Mouse (Mus musculus): ENCODE measurements at regions not wholly inside any gene's neighbourhood (a gene's known extent, or its start where the extent isn't known, plus 50 kb on each side); places are given as distances from the start of the nearest gene placed in this dataset.
"Not testable (repeated sequence)": the region's sequence is repeated elsewhere in the genome, so short reads cannot be mapped to it uniquely, and the experiment has no call there.

- H3K36me3 ChIP-seq; H3K4me2 ChIP-seq; H3K27ac ChIP-seq; H3K4me3 ChIP-seq (replicated peaks); H3K9ac ChIP-seq (replicated peaks); H3K27me3 ChIP-seq; H3K9me3 ChIP-seq; H3K4me1 ChIP-seq (replicated peaks): not testable (repeated sequence)
- ATAC-seq (ENCODE audit: insufficient number of reproducible peaks, insufficient read depth, low FRiP score, low TSS enrichment, low read depth), result peak; percentile 84
- 64% methylated on average over 3 of the region's 3 CpGs for WGBS
These were observed 57.9 kb upstream of the Zfp709 start for GRCm38 (mm10) chr8:71823655-71824622.

- not testable (repeated sequence) for H3K27ac ChIP-seq; H3K27me3 ChIP-seq; H3K4me2 ChIP-seq; H3K36me3 ChIP-seq; ATAC-seq (ENCODE audit: insufficient number of reproducible peaks, insufficient read depth, low FRiP score, low TSS enrichment, low read depth); H3K4me1 ChIP-seq (replicated peaks); H3K9ac ChIP-seq (replicated peaks); H3K4me3 ChIP-seq (replicated peaks); H3K9me3 ChIP-seq
- 58% methylated on average over 1 of the region's 1 CpGs for WGBS
These were observed 59.1 kb upstream of the Zfp709 start for GRCm38 (mm10) chr8:71822749-71823148.

GRCm38 (mm10) chr8:71819936-71820335, 61.9 kb upstream of the Zfp709 start:
- H3K4me2 ChIP-seq; H3K4me1 ChIP-seq (replicated peaks); H3K36me3 ChIP-seq; H3K4me3 ChIP-seq (replicated peaks); H3K27me3 ChIP-seq; H3K9ac ChIP-seq (replicated peaks); H3K27ac ChIP-seq; ATAC-seq (ENCODE audit: insufficient number of reproducible peaks, insufficient read depth, low FRiP score, low TSS enrichment, low read depth); H3K9me3 ChIP-seq: not testable (repeated sequence)
- 84% methylated on average over 8 of the region's 8 CpGs for WGBS

GRCm38 (mm10) chr8:71819381-71819780, 62.4 kb upstream of the Zfp709 start:
- 90% methylated on average over 9 of the region's 9 CpGs for WGBS
- not testable (repeated sequence) for H3K4me2 ChIP-seq; H3K36me3 ChIP-seq; H3K27ac ChIP-seq; H3K27me3 ChIP-seq; H3K9me3 ChIP-seq; H3K4me3 ChIP-seq (replicated peaks); H3K9ac ChIP-seq (replicated peaks); H3K4me1 ChIP-seq (replicated peaks)
- peak; percentile 65; the same call in 1 of the 2 replicates for ATAC-seq (ENCODE audit: insufficient number of reproducible peaks, insufficient read depth, low FRiP score, low TSS enrichment, low read depth)

- not testable (repeated sequence) for H3K9ac ChIP-seq (replicated peaks); H3K27ac ChIP-seq; H3K4me1 ChIP-seq (replicated peaks); H3K4me3 ChIP-seq (replicated peaks); H3K36me3 ChIP-seq; H3K4me2 ChIP-seq; H3K9me3 ChIP-seq; ATAC-seq (ENCODE audit: insufficient number of reproducible peaks, insufficient read depth, low FRiP score, low TSS enrichment, low read depth); H3K27me3 ChIP-seq
- 90% methylated on average over 20 of the region's 20 CpGs for WGBS
These were observed 65.4 kb upstream of the Zfp709 start for GRCm38 (mm10) chr8:71816272-71817034.

GRCm38 (mm10) chr8:71815813-71816212, 66.0 kb upstream of the Zfp709 start:
- not testable (repeated sequence) for H3K9ac ChIP-seq (replicated peaks); H3K36me3 ChIP-seq; H3K4me2 ChIP-seq; H3K27ac ChIP-seq; H3K27me3 ChIP-seq; H3K9me3 ChIP-seq; H3K4me3 ChIP-seq (replicated peaks); ATAC-seq (ENCODE audit: insufficient number of reproducible peaks, insufficient read depth, low FRiP score, low TSS enrichment, low read depth); H3K4me1 ChIP-seq (replicated peaks)
- 92% methylated on average over 5 of the region's 5 CpGs for WGBS

- H3K4me3 ChIP-seq (replicated peaks); ATAC-seq (ENCODE audit: insufficient number of reproducible peaks, insufficient read depth, low FRiP score, low TSS enrichment, low read depth); H3K4me2 ChIP-seq; H3K9ac ChIP-seq (replicated peaks); H3K36me3 ChIP-seq; H3K9me3 ChIP-seq; H3K27ac ChIP-seq; H3K4me1 ChIP-seq (replicated peaks); H3K27me3 ChIP-seq: not testable (repeated sequence)
- 88% methylated on average over 14 of the region's 14 CpGs for WGBS
These were observed 66.9 kb upstream of the Zfp709 start for GRCm38 (mm10) chr8:71814740-71815514.

- H3K4me1 ChIP-seq (replicated peaks); ATAC-seq (ENCODE audit: insufficient number of reproducible peaks, insufficient read depth, low FRiP score, low TSS enrichment, low read depth): not testable (repeated sequence)
- 88% methylated on average over 4 of the region's 4 CpGs for WGBS
These were observed 67.9 kb upstream of the Zfp709 start for GRCm38 (mm10) chr8:71813889-71814288.

GRCm38 (mm10) chr8:71813239-71813638, 68.6 kb upstream of the Zfp709 start:
- not testable (repeated sequence) for ATAC-seq (ENCODE audit: insufficient number of reproducible peaks, insufficient read depth, low FRiP score, low TSS enrichment, low read depth); H3K9me3 ChIP-seq; H3K27ac ChIP-seq; H3K4me3 ChIP-seq (replicated peaks); H3K4me2 ChIP-seq; H3K9ac ChIP-seq (replicated peaks); H3K27me3 ChIP-seq; H3K4me1 ChIP-seq (replicated peaks); H3K36me3 ChIP-seq
- WGBS, result 88% methylated on average over 8 of the region's 8 CpGs

More at GRCm38 (mm10) chr8:71813889-71814288, 67.9 kb upstream of the Zfp709 start:
- H3K9ac ChIP-seq (replicated peaks); H3K4me3 ChIP-seq (replicated peaks); H3K9me3 ChIP-seq; H3K27ac ChIP-seq; H3K27me3 ChIP-seq; H3K4me2 ChIP-seq; H3K36me3 ChIP-seq: not testable (repeated sequence)

- H3K4me2 ChIP-seq; H3K4me3 ChIP-seq (replicated peaks); H3K4me1 ChIP-seq (replicated peaks); H3K27ac ChIP-seq; H3K9ac ChIP-seq (replicated peaks); H3K36me3 ChIP-seq; ATAC-seq (ENCODE audit: insufficient number of reproducible peaks, insufficient read depth, low FRiP score, low TSS enrichment, low read depth); H3K9me3 ChIP-seq; H3K27me3 ChIP-seq: not testable (repeated sequence)
- 68% methylated on average over 3 of the region's 4 CpGs for WGBS
These were observed 74.0 kb upstream of the Zfp709 start for GRCm38 (mm10) chr8:71807788-71808187.

GRCm38 (mm10) chr8:71804586-71804985, 77.2 kb upstream of the Zfp709 start:
- H3K9me3 ChIP-seq; H3K4me1 ChIP-seq (replicated peaks); H3K27me3 ChIP-seq; ATAC-seq (ENCODE audit: insufficient number of reproducible peaks, insufficient read depth, low FRiP score, low TSS enrichment, low read depth); H3K27ac ChIP-seq; H3K9ac ChIP-seq (replicated peaks); H3K4me3 ChIP-seq (replicated peaks); H3K36me3 ChIP-seq; H3K4me2 ChIP-seq: not testable (repeated sequence)
- WGBS, result 61% methylated on average over 1 of the region's 1 CpGs

All from limb, embryonic 12.5 days (tissue).